8 mouse cellular contexts compared by ENCODE assay signal in genomic region chr8:108692239-108692627, GRCm38 (mm10).
DNase-seq lines count a peak whose midpoint lies in the region; ATAC-seq lines count a peak whose summit lies in the region.

No protein-coding gene starts in this region.

- H3K4me1 ChIP-seq in megakaryocyte, embryonic 14.5 days: peaks cover 32% of the 10 kb centered on the region
- peaks cover 16% of the 10 kb centered on the region; the same call in 1 of the 2 replicates for H3K4me1 ChIP-seq in forebrain, embryonic 11.5 days (replicated peaks; ENCODE audit: control insufficient read depth, insufficient read depth, low read length)
- H3K4me1 ChIP-seq in limb, embryonic 12.5 days (replicated peaks): peaks cover 42% of the 10 kb centered on the region
- peaks cover 53% of the 10 kb centered on the region for H3K4me1 ChIP-seq in neural tube, embryonic 13.5 days (replicated peaks)

- peak overlapping the region; percentile 40 for H3K4me2 ChIP-seq in forebrain, embryonic 11.5 days (ENCODE audit: low read depth, low read length, severe bottlenecking)
- peak overlapping the region; percentile 67 for H3K4me2 ChIP-seq in limb, embryonic 12.5 days
- H3K4me2 ChIP-seq in neural tube, embryonic 13.5 days: peak overlapping the region; percentile 53

- no peaks in the 10 kb centered on the region for H3K36me3 ChIP-seq in megakaryocyte, embryonic 14.5 days (replicated peaks; ENCODE audit: low read length)
- no peaks in the 10 kb centered on the region for H3K36me3 ChIP-seq in forebrain, embryonic 11.5 days (ENCODE audit: control insufficient read depth, insufficient read depth, low read length)
- H3K36me3 ChIP-seq in limb, embryonic 12.5 days: no peaks in the 10 kb centered on the region
- H3K36me3 ChIP-seq in neural tube, embryonic 13.5 days: no peaks in the 10 kb centered on the region

- ATAC-seq in megakaryocyte, adult 5-6 weeks (ENCODE audit: poor library complexity, severe bottlenecking): no peak
- 0 out of 2 replicates have a peak, but pooled peaks have one; percentile 25 for ATAC-seq in forebrain, embryonic 11.5 days (replicated peaks; ENCODE audit: low FRiP score)
- no peak for ATAC-seq in limb, embryonic 12.5 days (ENCODE audit: insufficient number of reproducible peaks, insufficient read depth, low FRiP score, low TSS enrichment, low read depth)
- ATAC-seq in neural tube, embryonic 13.5 days (ENCODE audit: low read depth): peak; percentile 80

- H3K4me3 ChIP-seq in megakaryocyte, embryonic 14.5 days (replicated peaks): peak overlapping the region; percentile 73
- peak overlapping the region; percentile 11; the same call in 1 of the 2 replicates for H3K4me3 ChIP-seq in forebrain, embryonic 11.5 days (ENCODE audit: low read depth, low read length)
- H3K4me3 ChIP-seq in limb, embryonic 12.5 days (replicated peaks): peak overlapping the region; percentile 22
- H3K4me3 ChIP-seq in neural tube, embryonic 13.5 days: peak overlapping the region; percentile 24

- H3K27me3 ChIP-seq in megakaryocyte, embryonic 14.5 days (replicated peaks): peaks cover 53% of the 10 kb centered on the region
- H3K27me3 ChIP-seq in forebrain, embryonic 11.5 days (ENCODE audit: control insufficient read depth, insufficient read depth, low read length): peaks cover 40% of the 10 kb centered on the region
- peaks cover 40% of the 10 kb centered on the region for H3K27me3 ChIP-seq in limb, embryonic 12.5 days
- peaks cover 57% of the 10 kb centered on the region for H3K27me3 ChIP-seq in neural tube, embryonic 13.5 days

- peak; percentile 58 for DNase-seq in forebrain, embryonic 11.5 days (ENCODE audit: low spot score)
- no peak for DNase-seq in layer of hippocampus, postnatal 14 days (ENCODE audit: low spot score in 2 of 2)
- DNase-seq in layer of hippocampus, postnatal 36 days: no peak
- DNase-seq in testis, postnatal 14 days (ENCODE audit: low spot score): no peak

- WGBS in forebrain, embryonic 11.5 days: 1% methylated on average over 5 of the region's 5 CpGs
- 2% methylated on average over 5 of the region's 5 CpGs for WGBS in limb, embryonic 12.5 days
- WGBS in neural tube, embryonic 13.5 days: 4% methylated on average over 5 of the region's 5 CpGs

- H3K9ac ChIP-seq in forebrain, embryonic 11.5 days (ENCODE audit: low read length): peak overlapping the region; percentile 6; the same call in 1 of the 2 replicates
- H3K9ac ChIP-seq in limb, embryonic 12.5 days (replicated peaks): peak overlapping the region; percentile 44; the same call in 1 of the 2 replicates
- peak overlapping the region; percentile 69 for H3K9ac ChIP-seq in neural tube, embryonic 13.5 days

- no peak overlapping the region for H3K27ac ChIP-seq in forebrain, embryonic 11.5 days (ENCODE audit: low read depth, low read length)
- 0 out of 2 replicates have a peak overlapping the region, but pooled peaks have one; percentile 29 for H3K27ac ChIP-seq in limb, embryonic 12.5 days
- peak overlapping the region; percentile 85 for H3K27ac ChIP-seq in neural tube, embryonic 13.5 days (replicated peaks)

- H3K9me3 ChIP-seq in megakaryocyte, embryonic 14.5 days: no peaks in the 10 kb centered on the region
- H3K9me3 ChIP-seq in forebrain, embryonic 11.5 days (ENCODE audit: control insufficient read depth, low read length): no peaks in the 10 kb centered on the region
- H3K9me3 ChIP-seq in limb, embryonic 12.5 days: no peaks in the 10 kb centered on the region
- H3K9me3 ChIP-seq in neural tube, embryonic 13.5 days: no peaks in the 10 kb centered on the region

Comparison
In these comparisons a context has a peak if more than half of its experiments do, and no peak if none do; other contexts are left out.
1. H3K4me3 ChIP-seq: peak in every context shown above with its lines; median percentile 73 in megakaryocyte, embryonic 14.5 days; 24 in neural tube, embryonic 13.5 days; 22 in limb, embryonic 12.5 days; 11 in forebrain, embryonic 11.5 days.
2. ATAC-seq: peak in forebrain, embryonic 11.5 days (single experiment) and neural tube, embryonic 13.5 days (single experiment); none in megakaryocyte, adult 5-6 weeks (single experiment) and limb, embryonic 12.5 days (single experiment).
3. H3K9ac ChIP-seq: peak in every context shown above with its lines; median percentile 69 in neural tube, embryonic 13.5 days; 44 in limb, embryonic 12.5 days; 6 in forebrain, embryonic 11.5 days.
4. Peak in every context shown above with its lines, with median percentiles within 50 percentile points of each other: H3K4me2 ChIP-seq.